Mouse (Mus musculus) gastrocnemius, adult 18-20 months (tissue): ENCODE measurements around the gene Aacs. TPM values are rescaled to one million over a fixed set of nuclear protein-coding genes. Genes with fewer than 3 reads are reported as not detected.

Experiments
- DNase-seq: peaks from one replicate; pipeline ENCODE4 v3.0.0; 2021; ENCODE audit warnings: low spot score
- total RNA-seq, 2 experiments: library from RNA; stranded (reverse); gene quantifications; 2 replicates each; pipeline ENCODE4 v1.2.3; 2021

The Aacs gene
- total RNA-seq, 2 experiments from 2014 or later = 2.4 to 5.0 TPM

GRCm38 (mm10) chr5:125492379-125493092 is 16.9 kb downstream of the Aacs start:
- peak; percentile 31 for DNase-seq

- no peak for DNase-seq
Observed at GRCm38 (mm10) chr5:125493093-125493423, 17.4 kb downstream of the Aacs start.

GRCm38 (mm10) chr5:125495655-125496054 is 20.0 kb downstream of the Aacs start:
- peak; percentile 76 for DNase-seq

- peak; percentile 74 for DNase-seq
Observed at GRCm38 (mm10) chr5:125497821-125498600, 22.4 kb downstream of the Aacs start.

GRCm38 (mm10) chr5:125501505-125501904 is 25.9 kb downstream of the Aacs start:
- DNase-seq = no peak

GRCm38 (mm10) chr5:125502186-125502585 is 26.6 kb downstream of the Aacs start:
- DNase-seq = no peak

GRCm38 (mm10) chr5:125503628-125504027 is 28.0 kb downstream of the Aacs start:
- no peak for DNase-seq

- DNase-seq = no peak
Observed at GRCm38 (mm10) chr5:125504692-125505091, 29.1 kb downstream of the Aacs start.

GRCm38 (mm10) chr5:125505968-125506367 is 30.4 kb downstream of the Aacs start:
- DNase-seq = no peak

GRCm38 (mm10) chr5:125507582-125507981 is 32.0 kb downstream of the Aacs start:
- DNase-seq = no peak

- DNase-seq = no peak
Observed at GRCm38 (mm10) chr5:125508006-125508405, 32.4 kb downstream of the Aacs start.

- DNase-seq = no peak
Observed at GRCm38 (mm10) chr5:125509541-125509940, 33.9 kb downstream of the Aacs start.

GRCm38 (mm10) chr5:125515006-125515405 is 39.4 kb downstream of the Aacs start:
- no peak for DNase-seq

- DNase-seq = no peak
Observed at GRCm38 (mm10) chr5:125518640-125519039, 43.0 kb downstream of the Aacs start.

- no peak for DNase-seq
Observed at GRCm38 (mm10) chr5:125520930-125521590, 45.4 kb downstream of the Aacs start.

GRCm38 (mm10) chr5:125523361-125523760 is 47.7 kb downstream of the Aacs start:
- DNase-seq = no peak

- no peak for DNase-seq
Observed at GRCm38 (mm10) chr5:125525516-125525915, 49.9 kb downstream of the Aacs start.

- no peak for DNase-seq
Observed at GRCm38 (mm10) chr5:125526464-125526863, 50.9 kb downstream of the Aacs start.

- peak; percentile 66 for DNase-seq
Observed at GRCm38 (mm10) chr5:125529109-125529508, 53.5 kb downstream of the Aacs start.

GRCm38 (mm10) chr5:125531634-125532033 is 56.0 kb downstream of the Aacs start, which contains the start of gene Tmem132b:
Gene Tmem132b (plus strand): TSS chr5:125531774.
- no peak for DNase-seq

- DNase-seq = no peak
Observed at GRCm38 (mm10) chr5:125532191-125532544, 56.6 kb downstream of the Aacs start.

- no peak for DNase-seq
Observed at GRCm38 (mm10) chr5:125532545-125533224, 57.1 kb downstream of the Aacs start.
